Mouse (Mus musculus) megakaryocyte, embryonic 14.5 days (primary cell): ENCODE results near the gene Cab39l. TPM values are rescaled to one million over a fixed set of nuclear protein-coding genes. Genes with fewer than 3 reads are reported as not detected.

Experiments used
- H3K27me3 ChIP-seq: replicated peaks from 2 replicates; pipeline ENCODE3; 2012; ENCODE audit warnings: inconsistent platforms
- H3K36me3 ChIP-seq: replicated peaks from 2 replicates; pipeline ENCODE3; 2012; ENCODE audit warnings: low read length, inconsistent platforms, mixed read lengths
- H3K4me1 ChIP-seq: 2 replicates; pipeline ENCODE4 v1.6.1; 2012; ENCODE audit warnings: inconsistent platforms
- H3K4me3 ChIP-seq: replicated peaks from 2 replicates; pipeline ENCODE3; 2012; ENCODE audit warnings: moderate library complexity, mild to moderate bottlenecking, inconsistent platforms
- H3K9me3 ChIP-seq: 2 replicates; pipeline ENCODE4 v1.6.1; 2012; ENCODE audit warnings: inconsistent platforms
- FLI1 ChIP-seq: IDR thresholded peaks from 2 replicates; pipeline ENCODE4 v1.6.1; 2012; ENCODE audit warnings: low read length, inconsistent platforms, mixed read lengths
- GATA1 ChIP-seq: IDR thresholded peaks from 3 replicates; pipeline ENCODE4 v1.6.1; 2012; ENCODE audit warnings: mixed read lengths, low read length, inconsistent platforms, borderline replicate concordance
- polyA plus RNA-seq: library from polyadenylated mRNA; stranded (reverse); fragments of >175 nt; gene quantifications from 2 replicates; pipeline ENCODE4 v1.2.3, GENCODE M21; 2012; ENCODE audit warnings: low replicate concordance; ENCODE audit not compliant: insufficient read depth

Cab39l gene
- polyA plus RNA-seq, 1 experiment = 2.5 TPM

GRCm38 (mm10) chr14:59497928-59498327 lies 57.2 kb downstream of the Cab39l start:
- TF ChIP-seq GATA1 (no peak), FLI1 (no peak)
- Histone ChIP-seq H3K4me1 (peaks cover 8% of the 10 kb centered on the region; the same call in 1 of the 2 replicates), H3K27me3 (no peaks in the 10 kb centered on the region), H3K4me3 (no peak overlapping the region), H3K36me3 (peaks cover 50% of the 10 kb centered on the region), H3K9me3 (no peaks in the 10 kb centered on the region)

GRCm38 (mm10) chr14:59504831-59505230 lies 64.1 kb downstream of the Cab39l start:
- no peaks in the 10 kb centered on the region for H3K9me3 ChIP-seq
- peaks cover 4% of the 10 kb centered on the region; the same call in 1 of the 2 replicates for H3K4me1 ChIP-seq
- no peaks in the 10 kb centered on the region for H3K27me3 ChIP-seq
- TF ChIP-seq GATA1 (no peak), FLI1 (no peak)
- H3K36me3 ChIP-seq = peaks cover 71% of the 10 kb centered on the region
- H3K4me3 ChIP-seq = no peak overlapping the region

- peaks cover 68% of the 10 kb centered on the region for H3K36me3 ChIP-seq
- no peak for TF ChIP-seq FLI1
- H3K4me1 ChIP-seq = peaks cover 4% of the 10 kb centered on the region; the same call in 1 of the 2 replicates
- no peaks in the 10 kb centered on the region for H3K27me3 ChIP-seq
- H3K9me3 ChIP-seq = no peaks in the 10 kb centered on the region
- H3K4me3 ChIP-seq = no peak overlapping the region
These were observed 65.4 kb downstream of the Cab39l start for GRCm38 (mm10) chr14:59506139-59506538.

- no peak for TF ChIP-seq GATA1
- TF ChIP-seq FLI1 = no peak
- H3K4me1 ChIP-seq = peaks cover 4% of the 10 kb centered on the region; the same call in 1 of the 2 replicates
- H3K36me3 ChIP-seq = peaks cover 46% of the 10 kb centered on the region
- no peaks in the 10 kb centered on the region for H3K9me3 ChIP-seq
- H3K27me3 ChIP-seq = no peaks in the 10 kb centered on the region
- no peak overlapping the region for H3K4me3 ChIP-seq
These were observed 73.2 kb downstream of the Cab39l start for GRCm38 (mm10) chr14:59513922-59514444.

GRCm38 (mm10) chr14:59525843-59526242 lies 85.1 kb downstream of the Cab39l start:
- peaks cover 28% of the 10 kb centered on the region for H3K4me1 ChIP-seq
- H3K4me3 ChIP-seq = no peak overlapping the region
- peaks cover 54% of the 10 kb centered on the region for H3K36me3 ChIP-seq
- TF ChIP-seq FLI1 (no peak), GATA1 (no peak)
- no peaks in the 10 kb centered on the region for H3K9me3 ChIP-seq
- no peaks in the 10 kb centered on the region for H3K27me3 ChIP-seq

GRCm38 (mm10) chr14:59530801-59531200 lies 90.0 kb downstream of the Cab39l start:
- Histone ChIP-seq H3K36me3 (peaks cover 71% of the 10 kb centered on the region), H3K4me1 (peaks cover 19% of the 10 kb centered on the region), H3K27me3 (no peaks in the 10 kb centered on the region), H3K9me3 (no peaks in the 10 kb centered on the region), H3K4me3 (no peak overlapping the region)
- TF ChIP-seq FLI1 (no peak), GATA1 (no peak)

GRCm38 (mm10) chr14:59532986-59533385 lies 92.2 kb downstream of the Cab39l start:
- Histone ChIP-seq H3K36me3 (peaks cover 66% of the 10 kb centered on the region), H3K4me3 (no peak overlapping the region), H3K9me3 (no peaks in the 10 kb centered on the region), H3K27me3 (no peaks in the 10 kb centered on the region), H3K4me1 (peaks cover 16% of the 10 kb centered on the region; the same call in 1 of the 2 replicates)
- TF ChIP-seq FLI1 = no peak
- TF ChIP-seq GATA1 = no peak

- no peak for TF ChIP-seq FLI1
- Histone ChIP-seq H3K9me3 (no peaks in the 10 kb centered on the region), H3K4me1 (peaks cover 16% of the 10 kb centered on the region; the same call in 1 of the 2 replicates), H3K4me3 (no peak overlapping the region), H3K36me3 (peaks cover 63% of the 10 kb centered on the region), H3K27me3 (no peaks in the 10 kb centered on the region)
These were observed 93.1 kb downstream of the Cab39l start for GRCm38 (mm10) chr14:59533908-59534307.

- peaks cover 67% of the 10 kb centered on the region for H3K36me3 ChIP-seq
These were observed 97.2 kb downstream of the Cab39l start for GRCm38 (mm10) chr14:59537829-59538432.

GRCm38 (mm10) chr14:59540230-59540629 lies 99.5 kb downstream of the Cab39l start:
- Histone ChIP-seq H3K4me1 (peaks cover 12% of the 10 kb centered on the region; the same call in 1 of the 2 replicates), H3K9me3 (no peaks in the 10 kb centered on the region), H3K36me3 (peaks cover 77% of the 10 kb centered on the region), H3K4me3 (no peak overlapping the region), H3K27me3 (no peaks in the 10 kb centered on the region)
- TF ChIP-seq FLI1 = no peak

More at GRCm38 (mm10) chr14:59537829-59538432, 97.2 kb downstream of the Cab39l start:
- Histone ChIP-seq H3K27me3 (no peaks in the 10 kb centered on the region), H3K4me3 (no peak overlapping the region), H3K9me3 (no peaks in the 10 kb centered on the region), H3K4me1 (peaks cover 16% of the 10 kb centered on the region; the same call in 1 of the 2 replicates)
- no peak for TF ChIP-seq GATA1
- no peak for TF ChIP-seq FLI1

GRCm38 (mm10) chr14:59540761-59541160 lies 100.0 kb downstream of the Cab39l start:
- peaks cover 11% of the 10 kb centered on the region; the same call in 1 of the 2 replicates for H3K4me1 ChIP-seq
- no peaks in the 10 kb centered on the region for H3K9me3 ChIP-seq
- H3K4me3 ChIP-seq = no peak overlapping the region
- TF ChIP-seq GATA1 = no peak
- no peak for TF ChIP-seq FLI1
- H3K36me3 ChIP-seq = peaks cover 79% of the 10 kb centered on the region
- no peaks in the 10 kb centered on the region for H3K27me3 ChIP-seq
